Mouse (Mus musculus) heart, postnatal 0 days (tissue): ENCODE data around the gene Barhl1. TPM values are rescaled to one million over a fixed set of nuclear protein-coding genes. Genes with fewer than 3 reads are reported as not detected.
A peak's percentile ranks its signal among the peaks of the same experiment; 100 is the strongest.

Experiments used
- ATAC-seq: fragments of 200-750 bp; cut with Nextera tagmentation; 2 replicates; pipeline ENCODE4 v1.8.0; 2017; ENCODE audit warnings: low read depth, moderate number of reproducible peaks, moderate library complexity; ENCODE audit not compliant: insufficient read depth
- DNase-seq: peaks from one replicate; pipeline ENCODE4 v3.0.0-alpha.2; 2016; ENCODE audit warnings: low spot score
- H3K27ac ChIP-seq: fragments of 300-500 bp; sonication (generic); 2 replicates; pipeline ENCODE4 v1.5.1; 2014; ENCODE audit warnings: low read depth, mild to moderate bottlenecking
- H3K27me3 ChIP-seq: fragments of 300-500 bp; sonication (generic); 2 replicates; pipeline ENCODE4 v1.6.1; 2014; ENCODE audit warnings: low read length, mixed read lengths; ENCODE audit not compliant: control insufficient read depth, insufficient read depth
- H3K36me3 ChIP-seq: fragments of 300-500 bp; sonication (generic); replicated peaks from 2 replicates; pipeline ENCODE4 v1.6.1; 2014; ENCODE audit warnings: low read length, mixed read lengths; ENCODE audit not compliant: control insufficient read depth, insufficient read depth
- H3K4me1 ChIP-seq: fragments of 300-500 bp; sonication (generic); 2 replicates; pipeline ENCODE4 v1.6.1; 2014; ENCODE audit warnings: antibody characterized with exemption; ENCODE audit not compliant: control insufficient read depth, insufficient read depth
- H3K4me2 ChIP-seq: fragments of 300-500 bp; sonication (generic); 2 replicates; pipeline ENCODE4 v1.6.1; 2014; ENCODE audit warnings: low read depth, mild to moderate bottlenecking, low read length, moderate library complexity
- H3K4me3 ChIP-seq: fragments of 300-500 bp; sonication (generic); 2 replicates; pipeline ENCODE4 v1.5.1; 2014; ENCODE audit warnings: low read depth, low read length
- H3K9ac ChIP-seq: fragments of 300-500 bp; sonication (generic); replicated peaks from 2 replicates; pipeline ENCODE4 v1.6.1; 2014; ENCODE audit warnings: low read depth, low read length, mixed read lengths
- H3K9me3 ChIP-seq: fragments of 300-500 bp; sonication (generic); replicated peaks from 2 replicates; pipeline ENCODE4 v1.6.1; 2016; ENCODE audit warnings: low read length; ENCODE audit not compliant: control insufficient read depth
- CTCF ChIP-seq: IDR thresholded peaks from 2 replicates; pipeline ENCODE4 v1.5.1; 2016; ENCODE audit warnings: antibody characterized with exemption, control low read depth, low read depth
- EP300 ChIP-seq: IDR thresholded peaks from 2 replicates; pipeline ENCODE4 v1.6.1; 2016; ENCODE audit warnings: antibody characterized with exemption, low read depth
- WGBS: fragments of 180-500 bp; shearing (Covaris S2); extraction: QIAGEN DNeasy Blood & Tissue Kit; methylation state at CpG from one replicate; pipeline ENCODE4 v1.1.7; 2014; 5-methylcytosine and 5-hydroxymethylcytosine counted together
- polyA plus RNA-seq: library from polyadenylated mRNA; unstranded; fragments of >200 nt; fragmentation: Nextera tagmentation; extraction: Ambion mirVana; gene quantifications from 2 replicates; pipeline ENCODE4 v1.2.1, GENCODE M21; 2015
- total RNA-seq: library from RNA; depleted of rRNA; stranded (reverse); fragments of >200 nt; gene quantifications from 2 replicates; pipeline ENCODE4 v1.2.3, GENCODE M21; 2014; ENCODE audit warnings: low replicate concordance

The Barhl1 gene
- total and polyA plus RNA-seq, 2 experiments from 2014 or later, result not detected

- Histone ChIP-seq H3K4me1 (peaks cover 9% of the 10 kb centered on the region; the same call in 1 of the 2 replicates), H3K9me3 (no peaks in the 10 kb centered on the region), H3K4me2 (no peak overlapping the region), H3K4me3 (no peak overlapping the region), H3K27ac (no peak overlapping the region), H3K27me3 (peaks cover 99% of the 10 kb centered on the region), H3K36me3 (no peaks in the 10 kb centered on the region), H3K9ac (no peak overlapping the region)
- no peak for ATAC-seq
- under 1% methylated on average over 44 of the region's 44 CpGs for WGBS
- DNase-seq, result no peak
- TF ChIP-seq EP300 (no peak), CTCF (no peak)
Observed at GRCm38 (mm10) chr2:28911331-28912038, 5.0 kb downstream of the Barhl1 start.

GRCm38 (mm10) chr2:28910877-28911276, 5.6 kb downstream of the Barhl1 start:
- no peak for ATAC-seq
- TF ChIP-seq EP300, result no peak
- TF ChIP-seq CTCF, result no peak
- WGBS, result 7% methylated on average over 3 of the region's 3 CpGs

GRCm38 (mm10) chr2:28909818-28910710, 6.4 kb downstream of the Barhl1 start:
- peaks cover 9% of the 10 kb centered on the region; the same call in 1 of the 2 replicates for H3K4me1 ChIP-seq
- ATAC-seq (no peak), DNase-seq (no peak)
- peaks cover 86% of the 10 kb centered on the region for H3K27me3 ChIP-seq
- H3K4me2 ChIP-seq, result no peak overlapping the region
- H3K9ac ChIP-seq, result no peak overlapping the region
- no peaks in the 10 kb centered on the region for H3K9me3 ChIP-seq
- 0 out of 2 replicates have a peak, but pooled peaks cover 8% of the 10 kb centered on the region for H3K36me3 ChIP-seq
- TF ChIP-seq EP300, result no peak
- TF ChIP-seq CTCF, result no peak
- H3K27ac ChIP-seq, result no peak overlapping the region
- peak overlapping the region; percentile 37 for H3K4me3 ChIP-seq
- 11% methylated on average over 25 of the region's 25 CpGs for WGBS

More at GRCm38 (mm10) chr2:28910877-28911276, 5.6 kb downstream of the Barhl1 start:
- no peak for DNase-seq
- no peak overlapping the region for H3K4me2 ChIP-seq
- H3K4me3 ChIP-seq, result no peak overlapping the region
- H3K9me3 ChIP-seq, result no peaks in the 10 kb centered on the region
- no peak overlapping the region for H3K27ac ChIP-seq
- peaks cover 9% of the 10 kb centered on the region; the same call in 1 of the 2 replicates for H3K4me1 ChIP-seq
- H3K9ac ChIP-seq, result no peak overlapping the region
- H3K27me3 ChIP-seq, result peaks cover 94% of the 10 kb centered on the region
- 0 out of 2 replicates have a peak, but pooled peaks cover 2% of the 10 kb centered on the region for H3K36me3 ChIP-seq

GRCm38 (mm10) chr2:28909186-28909817, 7.2 kb downstream of the Barhl1 start:
- WGBS, result 3% methylated on average over 41 of the region's 41 CpGs
- Histone ChIP-seq H3K4me2 (peak overlapping the region; percentile 59), H3K27me3 (peaks cover 78% of the 10 kb centered on the region), H3K4me1 (peaks cover 9% of the 10 kb centered on the region; the same call in 1 of the 2 replicates), H3K4me3 (peak overlapping the region; percentile 37), H3K27ac (no peak overlapping the region), H3K9ac (no peak overlapping the region), H3K9me3 (no peaks in the 10 kb centered on the region), H3K36me3 (0 out of 2 replicates have a peak, but pooled peaks cover 13% of the 10 kb centered on the region)
- TF ChIP-seq EP300 (no peak), CTCF (no peak)
- ATAC-seq (no peak), DNase-seq (no peak)
